Mouse (Mus musculus) heart, adult 11 months (tissue): Measurements from ENCODE around the gene Mpnd.

Source experiments
- DNase-seq: peaks from one replicate; pipeline ENCODE4 v3.0.0; 2022

Gene Mpnd

GRCm38 (mm10) chr17:56005415-56006061 is at the start of gene Mpnd, which contains the start of gene Stap2:
Mpnd (plus strand) TSS chr17:56005711.
Stap2 (minus strand) TSS chr17:56005584.
- DNase-seq: peak; percentile 98

- peak; percentile 94 for DNase-seq
These were observed 49.4 kb upstream of the Mpnd start for GRCm38 (mm10) chr17:55956129-55956528.

GRCm38 (mm10) chr17:55956591-55956990 is 48.9 kb upstream of the Mpnd start:
- peak; percentile 88 for DNase-seq

GRCm38 (mm10) chr17:55957168-55957567 is 48.3 kb upstream of the Mpnd start:
- DNase-seq: peak; percentile 95

GRCm38 (mm10) chr17:55957726-55958583 is 47.6 kb upstream of the Mpnd start:
- DNase-seq: peak; percentile 81

- DNase-seq: no peak
These were observed 47.0 kb upstream of the Mpnd start for GRCm38 (mm10) chr17:55958584-55958886.

- peak; percentile 100 for DNase-seq
These were observed 46.4 kb upstream of the Mpnd start, which contains the start of gene Yju2 for GRCm38 (mm10) chr17:55958918-55959728. Yju2 (plus strand) TSS chr17:55959099.

- DNase-seq: peak; percentile 93
These were observed 45.4 kb upstream of the Mpnd start for GRCm38 (mm10) chr17:55959946-55960740.

- peak; percentile 87 for DNase-seq
These were observed 44.7 kb upstream of the Mpnd start for GRCm38 (mm10) chr17:55960791-55961190.

- DNase-seq: peak; percentile 91
These were observed 43.9 kb upstream of the Mpnd start for GRCm38 (mm10) chr17:55961631-55962030.

- peak; percentile 87 for DNase-seq
These were observed 42.3 kb upstream of the Mpnd start for GRCm38 (mm10) chr17:55963171-55963570.

GRCm38 (mm10) chr17:55964496-55964895 is 41.0 kb upstream of the Mpnd start:
- DNase-seq: peak; percentile 90

- DNase-seq: peak; percentile 82
These were observed 40.5 kb upstream of the Mpnd start for GRCm38 (mm10) chr17:55964996-55965395.

GRCm38 (mm10) chr17:55967186-55967585 is 38.3 kb upstream of the Mpnd start:
- DNase-seq: peak; percentile 89

- peak; percentile 95 for DNase-seq
These were observed 37.3 kb upstream of the Mpnd start for GRCm38 (mm10) chr17:55968210-55968609.

GRCm38 (mm10) chr17:55969560-55969959 is 36.0 kb upstream of the Mpnd start:
- no peak for DNase-seq

- DNase-seq: peak; percentile 90
These were observed 35.3 kb upstream of the Mpnd start, which contains the start of gene Shd for GRCm38 (mm10) chr17:55969966-55970891. Shd (plus strand) TSS chr17:55970467.

- DNase-seq: peak; percentile 89
These were observed 34.1 kb upstream of the Mpnd start for GRCm38 (mm10) chr17:55971453-55971852.

GRCm38 (mm10) chr17:55976255-55976862 is 29.2 kb upstream of the Mpnd start:
- DNase-seq: peak; percentile 92

GRCm38 (mm10) chr17:55977301-55977700 is 28.2 kb upstream of the Mpnd start:
- DNase-seq: no peak
